Mouse (Mus musculus) stomach, postnatal 0 days (tissue): Measurements from ENCODE around the gene Mknk2.
A peak's percentile ranks its signal among the peaks of the same experiment; 100 is the strongest.

Experiments used
- CTCF ChIP-seq: IDR thresholded peaks from 2 replicates; pipeline ENCODE4 v1.5.1; 2016; ENCODE audit warnings: antibody characterized with exemption, low read depth, mild to moderate bottlenecking, moderate library complexity
- EP300 ChIP-seq: optimal IDR thresholded peaks from 2 replicates; pipeline ENCODE3; 2016; ENCODE audit warnings: antibody characterized with exemption

DNA sequence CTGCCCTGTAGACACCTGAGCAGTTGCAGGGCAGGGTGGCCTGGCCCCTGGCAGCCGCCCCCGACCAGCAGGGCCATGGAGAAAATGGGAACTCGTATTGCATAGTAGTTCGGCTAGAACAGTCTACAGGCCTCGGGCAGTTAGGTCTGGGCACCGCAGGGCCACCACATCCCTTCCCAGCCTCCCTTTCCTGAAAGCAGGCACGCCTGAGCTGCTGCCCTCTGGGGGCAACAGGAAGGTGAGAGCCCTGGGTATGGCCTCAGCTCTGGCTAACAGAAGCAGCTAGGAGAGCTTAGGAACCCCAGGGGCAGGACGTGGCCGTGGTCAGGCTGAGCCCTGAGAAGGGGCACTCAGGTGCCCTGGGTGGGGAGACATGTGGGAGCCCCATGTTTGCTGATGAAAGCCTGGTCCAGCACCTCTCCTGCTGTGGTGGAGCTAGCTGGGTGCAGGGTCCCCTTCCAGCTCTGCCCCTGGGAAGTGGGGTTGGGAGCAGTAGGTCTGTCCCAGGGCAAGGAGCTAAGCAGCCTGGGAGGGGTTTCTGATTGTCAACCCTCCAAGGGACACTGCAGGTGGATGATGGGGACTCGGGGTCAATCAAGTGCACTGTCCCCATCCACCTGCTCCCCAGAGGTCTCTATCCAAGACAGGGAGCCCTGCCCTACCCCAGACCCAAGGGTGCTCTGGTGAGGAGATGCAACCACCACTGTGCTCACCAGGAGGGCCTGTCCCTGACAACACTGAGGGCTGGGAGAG, 11.8 kb downstream of the Mknk2 start:
- TF ChIP-seq EP300 (no peak), CTCF (peak; percentile 39)
